Mouse (Mus musculus) liver, adult 2 months (tissue): ENCODE measurements around the gene Akr1b3. TPM values are rescaled to one million over a fixed set of nuclear protein-coding genes. Genes with fewer than 3 reads are reported as not detected.

ENCODE experiments used
- DNase-seq: peaks from one replicate; pipeline ENCODE4 v3.0.0-alpha.2; 2011; ENCODE audit warnings: low read depth, low spot score; ENCODE audit errors: extremely low read depth
- H3K27ac ChIP-seq: fragments of 200-500 bp; replicated peaks from 2 replicates; pipeline ENCODE4 v1.5.1; 2012; ENCODE audit warnings: low read depth, mild to moderate bottlenecking, control low read depth, inconsistent platforms, low read length; ENCODE audit not compliant: insufficient read depth
- H3K27me3 ChIP-seq: fragments of 200-500 bp; 2 replicates; pipeline ENCODE4 v1.6.1; 2012; ENCODE audit warnings: mild to moderate bottlenecking, moderate library complexity, low read length, inconsistent platforms; ENCODE audit not compliant: control insufficient read depth, insufficient read depth
- H3K36me3 ChIP-seq: fragments of 200-500 bp; 2 replicates; pipeline ENCODE4 v1.6.1; 2012; ENCODE audit warnings: low read length, inconsistent platforms; ENCODE audit not compliant: control insufficient read depth, insufficient read depth
- H3K4me1 ChIP-seq: fragments of 200-500 bp; 2 replicates; pipeline ENCODE4 v1.6.1; 2011; ENCODE audit warnings: low read length; ENCODE audit not compliant: control insufficient read depth, insufficient read depth
- H3K4me3 ChIP-seq: fragments of 200-500 bp; 2 replicates; pipeline ENCODE4 v1.5.1; 2011; ENCODE audit warnings: low read depth, mild to moderate bottlenecking, control low read depth, low read length, moderate library complexity; ENCODE audit not compliant: insufficient read depth
- H3K79me2 ChIP-seq: fragments of 200-500 bp; 2 replicates; pipeline ENCODE4 v1.6.1; 2012; ENCODE audit warnings: inconsistent platforms, mild to moderate bottlenecking, low read length, moderate library complexity; ENCODE audit not compliant: control insufficient read depth, insufficient read depth
- H3K9ac ChIP-seq: fragments of 200-500 bp; 2 replicates; pipeline ENCODE4 v1.6.1; 2012; ENCODE audit warnings: low read depth, mild to moderate bottlenecking, control low read depth, inconsistent platforms, low read length
- CTCF ChIP-seq: fragments of 200-500 bp; IDR thresholded peaks from 2 replicates; pipeline ENCODE4 v1.5.1; 2011; ENCODE audit warnings: low read depth, low read length, control low read depth
- POLR2A ChIP-seq: fragments of 200-500 bp; IDR thresholded peaks from 2 replicates; pipeline ENCODE4 v1.6.1; 2011; ENCODE audit warnings: low read length, control low read depth; ENCODE audit not compliant: insufficient read depth; ENCODE audit errors: extremely low read depth
- WGBS: fragments of 180-500 bp; shearing (Covaris S2); methylation state at CpG from one replicate; pipeline ENCODE4 v1.1.7; 2018; 5-methylcytosine and 5-hydroxymethylcytosine counted together
- polyA plus RNA-seq: library from polyadenylated mRNA; depleted of rRNA; stranded (reverse); fragments of >200 nt; gene quantifications from 2 replicates; pipeline ENCODE4 v1.2.3, GENCODE M21; 2012; rRNA removed
- total RNA-seq: library from RNA; depleted of rRNA; stranded (reverse); fragments of >200 nt; gene quantifications from 2 replicates; pipeline ENCODE4 v1.2.3, GENCODE M21; 2014; rRNA removed

The Akr1b3 gene
- total RNA-seq (17.5 and 18.3 TPM in 2 replicates), polyA plus RNA-seq (11.6 and 14.0 TPM in 2 replicates)

- H3K27me3 ChIP-seq = no peaks in the 10 kb centered on the region
- no peaks in the 10 kb centered on the region for H3K36me3 ChIP-seq
- H3K27ac ChIP-seq = no peak within 1 kb of the TSS
- peak; percentile 81 for DNase-seq
- TF ChIP-seq CTCF = peak; percentile 44
- TF ChIP-seq POLR2A = no peak
- H3K4me1 ChIP-seq = peaks cover 5% of the 10 kb centered on the region
- 5% methylated on average over 60 of the region's 60 CpGs for WGBS
- no peaks in the 10 kb centered on the region for H3K79me2 ChIP-seq
- peak within 1 kb of the TSS; percentile 80 for H3K4me3 ChIP-seq
- peak within 1 kb of the TSS; percentile 76 for H3K9ac ChIP-seq
These were observed at the start of gene Akr1b3 for GRCm38 (mm10) chr6:34316854-34317771. TSS of gene Akr1b3 (minus strand) at chr6:34317478.

GRCm38 (mm10) chr6:34364217-34365136, 47.2 kb upstream of the Akr1b3 start:
- Histone ChIP-seq H3K36me3 (no peaks in the 10 kb centered on the region), H3K9ac (no peak overlapping the region), H3K27ac (no peak overlapping the region), H3K4me3 (no peak overlapping the region), H3K4me1 (no peaks in the 10 kb centered on the region; the same call in 1 of the 2 replicates), H3K79me2 (no peaks in the 10 kb centered on the region), H3K27me3 (no peaks in the 10 kb centered on the region)
- no peak for TF ChIP-seq CTCF
- no peak for TF ChIP-seq POLR2A
- DNase-seq = no peak
- 87% methylated on average over 12 of the region's 12 CpGs for WGBS

- WGBS = 67% methylated on average over 9 of the region's 9 CpGs
- H3K27me3 ChIP-seq = no peaks in the 10 kb centered on the region
- no peak overlapping the region for H3K4me3 ChIP-seq
- DNase-seq = no peak
- no peaks in the 10 kb centered on the region for H3K79me2 ChIP-seq
- no peak overlapping the region for H3K9ac ChIP-seq
- no peak for TF ChIP-seq CTCF
- no peak for TF ChIP-seq POLR2A
- no peaks in the 10 kb centered on the region for H3K36me3 ChIP-seq
- H3K27ac ChIP-seq = no peak overlapping the region
- H3K4me1 ChIP-seq = no peaks in the 10 kb centered on the region
These were observed 38.6 kb upstream of the Akr1b3 start for GRCm38 (mm10) chr6:34355841-34356240.

GRCm38 (mm10) chr6:34355349-34355747, 38.1 kb upstream of the Akr1b3 start:
- 68% methylated on average over 6 of the region's 6 CpGs for WGBS
- H3K27me3 ChIP-seq = no peaks in the 10 kb centered on the region
- DNase-seq = no peak
- no peak overlapping the region for H3K9ac ChIP-seq
- peak overlapping the region; percentile 66 for H3K27ac ChIP-seq
- no peaks in the 10 kb centered on the region for H3K36me3 ChIP-seq
- TF ChIP-seq POLR2A = no peak
- no peak for TF ChIP-seq CTCF
- no peaks in the 10 kb centered on the region for H3K79me2 ChIP-seq
- no peaks in the 10 kb centered on the region for H3K4me1 ChIP-seq
- H3K4me3 ChIP-seq = no peak overlapping the region

GRCm38 (mm10) chr6:34354354-34355348, 37.4 kb upstream of the Akr1b3 start:
- H3K27ac ChIP-seq = peak overlapping the region; percentile 66
- no peaks in the 10 kb centered on the region for H3K4me1 ChIP-seq
- peak overlapping the region; percentile 25; the same call in 1 of the 2 replicates for H3K4me3 ChIP-seq
- 0 out of 2 replicates have a peak overlapping the region, but pooled peaks have one; percentile 21 for H3K9ac ChIP-seq
- DNase-seq = no peak
- no peaks in the 10 kb centered on the region for H3K79me2 ChIP-seq
- H3K27me3 ChIP-seq = no peaks in the 10 kb centered on the region
- TF ChIP-seq CTCF = no peak
- TF ChIP-seq POLR2A = no peak
- 77% methylated on average over 8 of the region's 8 CpGs for WGBS
- H3K36me3 ChIP-seq = no peaks in the 10 kb centered on the region
